Mouse (Mus musculus): ENCODE measurements around the gene Adora2a.
"Not testable (repeated sequence)": the region's sequence is repeated elsewhere in the genome, so short reads cannot be mapped to it uniquely, and the experiment has no call there.

Adora2a gene

DNA sequence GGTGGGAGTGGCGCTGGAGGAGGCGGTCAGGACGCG is at the start of gene Adora2a:
Gene Adora2a (plus strand): TSS at position 6 of the 36 bp plus-strand sequence.
- DNase-seq (ENCODE audit: low spot score), result no peak

GRCm38 (mm10) chr10:75273020-75273419 is 43.7 kb upstream of the Adora2a start:
- DNase-seq (ENCODE audit: low spot score), result no peak

DNA sequence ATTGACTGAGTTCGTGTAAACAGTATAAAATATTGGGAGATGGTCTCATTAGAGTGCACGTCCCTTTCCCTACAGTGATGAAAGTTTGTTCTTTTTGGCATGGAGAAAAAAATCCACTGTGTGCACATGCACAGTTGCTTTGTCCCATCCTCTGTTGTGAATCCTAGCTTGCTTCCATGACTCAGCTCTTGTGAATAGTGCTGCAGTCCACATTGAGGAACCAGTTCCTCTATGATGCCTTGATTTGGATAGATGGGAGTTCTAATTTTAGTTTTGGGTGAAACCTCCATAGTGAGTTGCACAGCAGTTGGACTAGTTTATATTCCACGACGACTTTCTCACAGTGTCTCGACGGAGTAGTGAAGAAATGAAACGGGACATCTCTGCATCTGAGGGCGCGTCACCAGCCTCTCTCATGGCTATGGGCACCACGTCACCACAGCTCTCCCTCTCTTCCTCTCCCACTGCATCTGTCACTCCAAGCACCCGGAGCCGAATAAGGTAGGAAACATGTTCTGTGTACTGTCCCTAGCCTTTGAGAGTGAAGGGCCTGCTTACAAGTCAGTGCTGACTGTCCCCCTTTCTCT is 40.2 kb upstream of the Adora2a start:
- no peak for DNase-seq (ENCODE audit: low spot score)

- no peak for DNase-seq (ENCODE audit: low spot score)
Observed at GRCm38 (mm10) chr10:75277501-75277900, 39.2 kb upstream of the Adora2a start.

- peak; percentile 17 for DNase-seq (ENCODE audit: low spot score)
Observed at GRCm38 (mm10) chr10:75282648-75283047, 34.0 kb upstream of the Adora2a start.

GRCm38 (mm10) chr10:75283821-75284220 is 32.9 kb upstream of the Adora2a start:
- no peak for DNase-seq (ENCODE audit: low spot score)

GRCm38 (mm10) chr10:75288579-75288978 is 28.1 kb upstream of the Adora2a start:
- DNase-seq (ENCODE audit: low spot score), result no peak

GRCm38 (mm10) chr10:75289392-75289791 is 27.3 kb upstream of the Adora2a start:
- DNase-seq (ENCODE audit: low spot score), result no peak

DNA sequence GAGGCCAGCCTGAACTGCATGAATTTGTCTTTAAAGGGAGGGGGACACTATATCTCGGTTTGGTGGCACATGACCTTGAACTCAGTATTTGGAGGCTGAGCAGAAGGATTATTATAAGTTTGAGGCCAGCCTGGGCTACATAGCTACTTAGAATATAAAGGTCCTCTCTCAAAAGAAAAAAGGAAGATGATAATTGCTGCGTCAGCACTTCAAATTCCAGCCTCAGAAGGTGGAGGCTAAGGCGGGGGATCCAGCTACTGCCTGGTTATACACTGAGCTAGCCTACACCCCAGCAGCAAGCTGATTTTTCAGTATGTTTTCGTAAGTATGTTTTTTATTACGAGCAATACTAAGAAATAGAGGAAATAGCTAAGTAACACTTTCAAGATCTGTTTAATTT is 26.0 kb upstream of the Adora2a start:
- DNase-seq (ENCODE audit: low spot score), result no peak

DNA sequence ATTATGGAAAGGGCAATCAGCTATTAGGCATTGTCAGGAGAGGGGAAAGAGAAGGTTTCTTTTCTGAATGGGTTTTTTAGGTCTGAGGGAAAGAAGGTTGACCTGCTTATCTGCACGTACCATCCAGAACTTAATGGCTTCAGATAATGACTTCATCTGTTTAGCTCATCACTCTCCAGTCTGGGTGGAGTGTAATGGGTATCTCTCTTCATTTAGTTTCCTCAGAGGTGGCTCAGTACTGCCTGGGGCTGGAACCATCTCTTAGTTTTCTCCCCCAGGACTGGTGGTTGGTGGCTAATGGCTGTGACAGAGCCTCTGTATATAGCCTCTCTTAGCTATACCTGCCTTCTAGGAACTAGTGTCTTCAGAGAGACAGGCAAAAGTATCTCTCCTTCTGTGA is 25.3 kb upstream of the Adora2a start:
- DNase-seq (ENCODE audit: low spot score), result no peak

DNA sequence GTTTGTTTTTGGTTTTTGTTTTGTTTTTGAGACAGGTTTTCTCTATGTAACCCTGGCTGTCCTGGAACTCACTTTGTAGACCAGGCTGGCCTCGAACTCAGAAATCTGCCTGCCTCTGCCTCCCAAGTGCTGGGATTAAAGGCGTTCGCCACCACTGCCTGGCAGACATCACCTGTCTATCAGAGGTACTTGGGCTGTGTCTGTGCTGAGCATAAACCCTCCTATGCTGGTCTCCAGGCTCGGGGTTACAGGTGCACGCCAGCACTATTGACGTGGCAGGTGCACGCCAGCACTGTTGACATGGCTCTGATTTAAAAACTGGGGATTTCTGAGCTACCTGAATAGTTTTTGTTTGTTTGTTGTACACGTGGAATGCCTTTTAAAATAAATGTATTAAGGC is 24.5 kb upstream of the Adora2a start:
- not testable (repeated sequence) for DNase-seq (ENCODE audit: low spot score)

- no peak for DNase-seq (ENCODE audit: low spot score)
Observed at GRCm38 (mm10) chr10:75293288-75293687, 23.4 kb upstream of the Adora2a start.

GRCm38 (mm10) chr10:75294362-75294761 is 22.3 kb upstream of the Adora2a start:
- no peak for DNase-seq (ENCODE audit: low spot score)

- DNase-seq (ENCODE audit: low spot score), result no peak
Observed at GRCm38 (mm10) chr10:75294926-75295325, 21.8 kb upstream of the Adora2a start.

DNA sequence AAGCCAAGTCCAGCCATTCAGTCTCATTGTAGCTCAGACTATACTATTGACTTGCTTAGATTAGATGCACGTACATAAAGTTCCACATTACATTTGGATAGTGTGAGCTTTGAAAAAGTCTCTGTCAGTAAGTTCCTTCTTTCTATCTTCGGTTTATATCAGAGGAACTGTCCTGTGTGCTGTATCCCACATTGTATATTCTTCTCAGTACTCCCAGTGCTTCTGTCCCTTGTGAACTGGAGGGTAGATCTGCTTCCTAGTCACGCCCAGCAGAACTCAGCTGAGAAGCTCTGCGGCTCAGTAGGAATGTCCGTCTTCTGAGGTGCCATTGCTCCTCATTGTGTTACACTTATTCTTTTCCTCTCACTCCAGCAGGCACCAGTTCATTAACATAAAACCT is 18.1 kb upstream of the Adora2a start:
- DNase-seq (ENCODE audit: low spot score), result no peak

- peak; percentile 51 for DNase-seq (ENCODE audit: low spot score)
Observed at GRCm38 (mm10) chr10:75299785-75300418, 16.8 kb upstream of the Adora2a start.

GRCm38 (mm10) chr10:75301195-75301806 is 15.4 kb upstream of the Adora2a start:
- DNase-seq (ENCODE audit: low spot score), result no peak

DNA sequence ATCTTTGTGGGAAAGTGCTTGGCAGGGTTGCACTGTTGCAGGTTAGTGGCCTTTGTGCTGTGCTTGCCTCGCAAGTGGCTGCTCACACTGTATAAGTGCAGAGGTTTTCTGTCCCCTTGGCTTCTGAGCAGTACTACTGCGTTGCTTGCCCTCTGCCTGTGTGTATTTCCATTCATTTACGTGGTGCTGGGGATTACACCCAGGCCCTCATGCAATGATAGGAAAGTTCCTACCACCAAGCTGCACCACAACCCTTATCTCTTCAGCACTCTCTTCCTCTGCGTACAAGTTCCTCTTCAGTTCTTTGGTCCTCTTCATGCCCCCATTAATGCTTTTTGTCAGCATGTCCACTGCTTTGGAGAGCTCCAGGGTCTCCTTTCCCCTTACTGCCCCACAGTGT is 14.7 kb upstream of the Adora2a start:
- no peak for DNase-seq (ENCODE audit: low spot score)

DNA sequence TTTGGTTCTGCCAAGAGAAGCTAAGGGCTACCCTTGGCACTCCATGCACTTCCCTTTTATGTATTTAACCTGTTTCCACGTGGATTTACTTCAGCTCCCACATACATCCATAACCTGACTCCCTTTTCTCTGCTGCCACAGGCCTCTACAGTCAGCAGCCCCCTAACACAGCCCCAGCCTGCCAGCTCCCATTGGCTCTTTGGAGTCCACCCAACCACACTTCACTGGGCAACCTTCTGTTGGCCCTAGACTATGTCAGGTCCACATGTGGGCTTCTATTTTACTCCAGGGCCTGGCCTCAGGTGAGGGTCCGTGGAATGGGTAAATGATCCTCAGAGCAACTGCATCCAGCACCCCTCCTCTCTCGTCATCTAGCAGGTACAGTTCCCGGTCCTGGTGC is 14.1 kb upstream of the Adora2a start:
- DNase-seq (ENCODE audit: low spot score), result no peak

- no peak for DNase-seq (ENCODE audit: low spot score)
Observed at GRCm38 (mm10) chr10:75303324-75304048, 13.2 kb upstream of the Adora2a start.

DNA sequence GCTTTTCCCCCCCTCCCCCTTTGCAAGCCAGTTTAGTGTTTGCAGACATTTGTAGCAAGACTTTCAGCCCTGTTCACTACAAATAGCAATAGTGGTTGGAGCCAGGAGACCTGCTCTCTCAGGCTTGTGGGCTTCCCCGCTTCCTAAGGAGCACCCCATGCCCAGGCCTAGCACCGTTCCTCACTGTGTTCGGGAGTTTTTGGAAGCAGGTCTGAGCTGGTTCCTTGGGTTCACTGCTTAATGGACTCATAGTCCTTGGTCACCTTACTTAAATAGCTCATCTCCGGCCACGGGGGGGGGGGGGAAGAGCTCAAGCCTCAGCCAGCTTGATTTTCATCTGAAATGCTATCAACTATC is 12.7 kb upstream of the Adora2a start:
- no peak for DNase-seq (ENCODE audit: low spot score)

- no peak for DNase-seq (ENCODE audit: low spot score)
Observed at GRCm38 (mm10) chr10:75304413-75304812, 12.3 kb upstream of the Adora2a start.

DNA sequence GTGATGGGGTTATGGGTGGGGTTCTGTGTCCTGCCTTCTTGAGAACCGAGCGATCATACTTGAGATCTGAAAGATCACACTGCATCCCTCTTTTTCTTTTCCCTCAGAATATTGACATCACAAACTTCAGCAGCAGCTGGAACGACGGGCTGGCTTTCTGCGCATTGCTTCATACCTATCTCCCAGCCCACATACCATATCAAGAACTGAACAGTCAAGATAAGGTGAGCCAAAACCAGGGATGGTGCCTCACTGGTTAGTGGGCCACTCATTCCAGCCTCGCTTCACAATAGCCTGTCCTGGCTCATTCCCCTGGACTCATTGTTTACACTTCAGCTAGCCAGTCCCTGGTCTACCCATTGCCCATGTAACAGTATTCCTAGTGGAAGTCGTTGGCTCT is 9.5 kb upstream of the Adora2a start:
- DNase-seq (ENCODE audit: low spot score), result no peak

DNA sequence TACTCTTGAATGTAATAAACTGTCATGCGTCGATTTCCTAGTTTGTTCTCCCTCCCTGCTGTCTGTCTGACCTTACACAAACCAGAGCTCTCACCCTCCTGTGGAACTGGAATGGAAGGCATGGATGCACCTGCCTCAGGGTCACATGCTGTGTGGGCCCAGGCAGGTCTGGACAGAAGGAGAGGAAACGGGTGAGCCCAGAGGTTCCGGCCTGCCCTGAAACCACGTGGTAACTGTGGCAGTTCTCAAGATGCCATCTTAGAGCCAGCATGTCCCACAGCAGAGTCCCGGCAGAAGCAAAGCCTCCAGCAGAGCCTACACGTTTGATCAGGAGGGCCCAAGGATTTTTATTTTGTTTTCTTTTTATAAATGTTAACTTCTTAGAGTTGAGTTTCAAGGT is 4.3 kb upstream of the Adora2a start:
- DNase-seq (ENCODE audit: low spot score), result no peak

Measured in spleen, adult 12 weeks (tissue).